ENCODE assay signal across 9 mouse cellular contexts in the genomic region with DNA sequence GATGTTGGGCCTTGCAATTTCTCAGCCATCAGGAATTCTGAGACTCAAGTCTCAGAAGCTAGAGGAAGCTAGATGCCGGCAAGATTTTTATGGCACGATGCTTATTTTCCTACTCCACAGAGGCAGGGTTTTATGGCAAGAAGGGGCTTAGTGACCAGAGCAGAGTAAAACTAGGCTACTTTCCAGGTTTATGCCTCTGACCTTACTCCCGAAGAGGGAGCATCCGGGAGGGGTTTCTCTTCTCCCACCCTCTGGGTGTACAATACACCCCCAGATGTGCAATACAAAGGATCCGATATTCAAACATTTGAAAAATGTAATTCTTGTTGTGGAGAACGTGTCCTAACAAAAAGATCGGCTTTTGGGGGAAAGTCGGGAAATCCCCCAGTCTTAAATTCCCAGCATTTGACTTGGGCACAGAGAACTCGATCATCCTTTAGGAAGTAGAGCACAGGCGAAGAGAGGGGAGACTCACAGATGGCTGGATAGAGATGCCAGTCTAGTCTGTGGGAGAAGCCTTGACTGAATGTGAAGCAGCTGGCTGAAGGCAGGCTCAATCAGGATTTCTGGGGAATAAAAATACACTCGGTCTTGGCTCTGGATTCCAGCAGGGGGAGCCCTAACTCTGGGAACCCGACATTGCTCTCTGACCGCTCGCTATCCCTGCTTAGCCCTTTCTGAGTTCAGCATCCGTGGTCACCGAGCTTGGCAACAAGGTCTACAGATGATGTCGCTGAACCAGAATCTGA. TPM values are rescaled to one million over a fixed set of nuclear protein-coding genes. Genes with fewer than 3 reads are reported as not detected.
DNase-seq lines count a peak whose midpoint lies in the region; ATAC-seq and TF ChIP-seq lines count a peak whose summit lies in the region.
"Had no signal": no experiment of that assay in that cellular context is flagged by ENCODE, and none has a peak within 500 bp of the region (broad histone marks: within the 10 kb centered on the region; RNA-seq: fewer than 3 reads in every experiment).

No protein-coding gene starts in this region.

- H3K79me2 ChIP-seq in C2C12 (ENCODE audit: control insufficient read depth, insufficient read depth) = no peaks in the 10 kb centered on the region

- H3K27ac ChIP-seq in bone marrow macrophage, adult 2 months (ENCODE audit: insufficient read depth, low read depth, low read length) = no peak overlapping the region
- H3K27ac ChIP-seq in embryonic facial prominence, embryonic 15.5 days (replicated peaks) = 0 out of 2 replicates have a peak overlapping the region, but pooled peaks have one; percentile 25
- H3K27ac ChIP-seq in kidney, embryonic 16.5 days (ENCODE audit: low read length) = no peak overlapping the region
- H3K27ac ChIP-seq in limb, embryonic 14.5 days (replicated peaks; ENCODE audit: low read depth, low read length) = no peak overlapping the region; the same call in 1 of the 2 replicates
- no peak overlapping the region for H3K27ac ChIP-seq in stomach, postnatal 0 days (replicated peaks)

- H3K4me2 ChIP-seq in embryonic facial prominence, embryonic 15.5 days (replicated peaks) = peak overlapping the region; percentile 37
- peak overlapping the region; percentile 40 for H3K4me2 ChIP-seq in kidney, embryonic 16.5 days (replicated peaks; ENCODE audit: low read depth, low read length)
- peak overlapping the region; percentile 28; the same call in 1 of the 2 replicates for H3K4me2 ChIP-seq in limb, embryonic 14.5 days (replicated peaks; ENCODE audit: low read depth, low read length, severe bottlenecking)
- no peak overlapping the region for H3K4me2 ChIP-seq in stomach, postnatal 0 days (replicated peaks; ENCODE audit: low read depth)

- TF ChIP-seq CTCF in C2C12 (IDR thresholded peaks at IDR 0.05; ENCODE audit: control insufficient read depth, insufficient read depth, insufficient read length) = peak; percentile 42
- peak; percentile 87 for TF ChIP-seq CTCF in bone marrow macrophage, adult 2 months (IDR thresholded peaks at IDR 0.05; ENCODE audit: low read depth, low read length)
- peak; percentile 94 for TF ChIP-seq CTCF in stomach, postnatal 0 days (IDR thresholded peaks at IDR 0.05; ENCODE audit: low read depth)

- no peak overlapping the region for H3K4me3 ChIP-seq in C2C12 (ENCODE audit: insufficient read depth, poor library complexity, severe bottlenecking)
- H3K4me3 ChIP-seq in bone marrow macrophage, adult 2 months (ENCODE audit: insufficient read depth, low read length) = no peak overlapping the region
- peak overlapping the region; percentile 7; the same call in 1 of the 2 replicates for H3K4me3 ChIP-seq in embryonic facial prominence, embryonic 15.5 days (replicated peaks)
- peak overlapping the region; percentile 18; the same call in 1 of the 2 replicates for H3K4me3 ChIP-seq in kidney, embryonic 16.5 days (ENCODE audit: low read length)
- no peak overlapping the region for H3K4me3 ChIP-seq in limb, embryonic 14.5 days (replicated peaks; ENCODE audit: low read length)
- H3K4me3 ChIP-seq in stomach, postnatal 0 days (ENCODE audit: low read depth, low read length) = no peak overlapping the region
- H3K4me3 ChIP-seq: erythroblast, embryonic 14.5 days had no signal

- no peak for TF ChIP-seq EP300 in stomach, postnatal 0 days (optimal IDR thresholded peaks at IDR 0.05)

- peak; percentile 64 to 80 for DNase-seq in heart, adult 9 months (ENCODE audit: low spot score in 2 of 2)
- peak; percentile 90 for DNase-seq in limb, embryonic 14.5 days (ENCODE audit: low spot score)
- peak; percentile 86 for DNase-seq in neural tube, embryonic 10.5 days (ENCODE audit: extremely low spot score, low spot score)
- peak; percentile 83 for DNase-seq in stomach, postnatal 0 days (ENCODE audit: low spot score)

- no peak for ATAC-seq in embryonic facial prominence, embryonic 15.5 days (ENCODE audit: insufficient number of reproducible peaks, low FRiP score, low TSS enrichment, low read depth)
- peak; percentile 80; the same call in 1 of the 2 replicates for ATAC-seq in kidney, embryonic 16.5 days (ENCODE audit: low FRiP score, low TSS enrichment)
- peak; percentile 89 for ATAC-seq in limb, embryonic 14.5 days (ENCODE audit: low FRiP score, low read depth)
- ATAC-seq in stomach, postnatal 0 days (ENCODE audit: low FRiP score, low TSS enrichment) = peak; percentile 70

- H3K79me3 ChIP-seq in C2C12 (ENCODE audit: low read depth) = no peaks in the 10 kb centered on the region

- WGBS in embryonic facial prominence, embryonic 15.5 days = 9% methylated on average over 17 of the region's 17 CpGs
- WGBS in kidney, embryonic 16.5 days = 10% methylated on average over 17 of the region's 17 CpGs
- 7% methylated on average over 17 of the region's 17 CpGs for WGBS in limb, embryonic 14.5 days
- 19% methylated on average over 17 of the region's 17 CpGs for WGBS in stomach, postnatal 0 days

- no peaks in the 10 kb centered on the region for H3K9me3 ChIP-seq in embryonic facial prominence, embryonic 15.5 days (replicated peaks)
- no peaks in the 10 kb centered on the region for H3K9me3 ChIP-seq in kidney, embryonic 16.5 days (ENCODE audit: low read length)
- H3K9me3 ChIP-seq in limb, embryonic 14.5 days (ENCODE audit: control insufficient read depth, low read length) = no peaks in the 10 kb centered on the region
- H3K9me3 ChIP-seq in stomach, postnatal 0 days (ENCODE audit: control insufficient read depth, low read length) = no peaks in the 10 kb centered on the region

- peaks cover 15% of the 10 kb centered on the region for H3K27me3 ChIP-seq in C2C12 (ENCODE audit: control insufficient read depth, insufficient read depth, insufficient read length)
- H3K27me3 ChIP-seq in embryonic facial prominence, embryonic 15.5 days = peaks cover 21% of the 10 kb centered on the region
- peaks cover 12% of the 10 kb centered on the region for H3K27me3 ChIP-seq in kidney, embryonic 16.5 days (ENCODE audit: insufficient read depth, low read length)
- no peaks in the 10 kb centered on the region for H3K27me3 ChIP-seq in limb, embryonic 14.5 days (ENCODE audit: control insufficient read depth, insufficient read depth, low read length)
- H3K27me3 ChIP-seq in stomach, postnatal 0 days (ENCODE audit: control insufficient read depth, insufficient read depth, low read length) = no peaks in the 10 kb centered on the region

- no peaks in the 10 kb centered on the region for H3K36me3 ChIP-seq in C2C12 (ENCODE audit: control insufficient read depth, insufficient read depth)
- no peaks in the 10 kb centered on the region for H3K36me3 ChIP-seq in embryonic facial prominence, embryonic 15.5 days
- H3K36me3 ChIP-seq in kidney, embryonic 16.5 days (ENCODE audit: insufficient read depth, low read length) = no peaks in the 10 kb centered on the region
- H3K36me3 ChIP-seq in limb, embryonic 14.5 days (ENCODE audit: control insufficient read depth, insufficient read depth, low read length) = no peaks in the 10 kb centered on the region
- H3K36me3 ChIP-seq in stomach, postnatal 0 days (ENCODE audit: control insufficient read depth, insufficient read depth, low read length) = no peaks in the 10 kb centered on the region

- no peak overlapping the region for H3K9ac ChIP-seq in embryonic facial prominence, embryonic 15.5 days
- H3K9ac ChIP-seq in kidney, embryonic 16.5 days (replicated peaks; ENCODE audit: low read length) = peak overlapping the region; percentile 50; the same call in 1 of the 2 replicates
- peak overlapping the region; percentile 29 for H3K9ac ChIP-seq in limb, embryonic 14.5 days (ENCODE audit: low read depth, low read length, severe bottlenecking)
- no peak overlapping the region for H3K9ac ChIP-seq in stomach, postnatal 0 days (ENCODE audit: low read length)

- no peak overlapping the region for H3ac ChIP-seq in C2C12 (ENCODE audit: control insufficient read depth, insufficient read length, low read depth)

- no peaks in the 10 kb centered on the region for H3K4me1 ChIP-seq in bone marrow macrophage, adult 2 months (ENCODE audit: control insufficient read depth, insufficient read depth, low read length)
- H3K4me1 ChIP-seq in embryonic facial prominence, embryonic 15.5 days = peaks cover 9% of the 10 kb centered on the region; the same call in 1 of the 2 replicates
- peaks cover 8% of the 10 kb centered on the region for H3K4me1 ChIP-seq in kidney, embryonic 16.5 days (ENCODE audit: insufficient read depth, low read length)
- peaks cover 12% of the 10 kb centered on the region for H3K4me1 ChIP-seq in limb, embryonic 14.5 days (ENCODE audit: control insufficient read depth, insufficient read depth, low read length)
- H3K4me1 ChIP-seq in stomach, postnatal 0 days (replicated peaks; ENCODE audit: control insufficient read depth, insufficient read depth) = no peaks in the 10 kb centered on the region

- TF ChIP-seq POLR2A in bone marrow macrophage, adult 2 months (IDR thresholded peaks at IDR 0.05; ENCODE audit: borderline replicate concordance, low read depth, low read length) = no peak
- no peak for TF ChIP-seq POLR2A in limb, embryonic 14.5 days (IDR thresholded peaks at IDR 0.05; ENCODE audit: borderline replicate concordance, extremely low read depth, insufficient read depth, insufficient read length)

TF ChIP-seq in C2C12, 6 proteins besides CTCF, POLR2A, EP300 and RAD21:
- TF ChIP-seq FOSL1 (IDR thresholded peaks at IDR 0.05; ENCODE audit: insufficient read depth, low read length, poor library complexity, severe bottlenecking) (no peak), USF1 (IDR thresholded peaks at IDR 0.05; ENCODE audit: low read depth) (no peak), MAX (IDR thresholded peaks at IDR 0.05) (no peak), MYOD1 (IDR thresholded peaks at IDR 0.05; ENCODE audit: control insufficient read depth, insufficient read length, low read depth) (no peak), MYOG (IDR thresholded peaks at IDR 0.05; ENCODE audit: control insufficient read depth, extremely low read depth, insufficient read length) (no peak)

RNA-seq across cellular contexts. Expression of gene Cdca7, which starts 40.2 kb away (rescaled TPM):
- polyA plus RNA-seq in C2C12 (2012; fragmentation: generic; extraction: Trizol) = 26.2 TPM
- polyA plus RNA-seq in bone marrow macrophage, adult 2 months (2012; ENCODE audit: insufficient read depth, insufficient read length, missing spikeins) = 3.7 and 6.3 TPM in 2 replicates
- polyA plus RNA-seq in embryonic facial prominence, embryonic 15.5 days (2015; fragmentation: Nextera tagmentation; extraction: Ambion mirVana) = 102 and 103 TPM in 2 replicates
- polyA plus RNA-seq in kidney, embryonic 16.5 days (2015; fragmentation: Nextera tagmentation; extraction: Ambion mirVana) = 159 and 165 TPM in 2 replicates
- polyA plus RNA-seq in limb, embryonic 14.5 days (2012; rRNA removed) = 123 and 142 TPM in 2 replicates
- 126 and 138 TPM in 2 replicates for polyA plus RNA-seq in limb, embryonic 14.5 days (2014; fragmentation: Nextera tagmentation; extraction: Ambion mirVana)
- polyA plus RNA-seq in stomach, postnatal 0 days (2015; fragmentation: Nextera tagmentation; extraction: Ambion mirVana) = 40.3 and 42.7 TPM in 2 replicates

Comparison
In these comparisons a context has a peak if more than half of its experiments do, and no peak if none do; other contexts are left out.
1. H3K4me3 ChIP-seq: peak in embryonic facial prominence, embryonic 15.5 days (single experiment) and kidney, embryonic 16.5 days (single experiment); none in C2C12 (single experiment), bone marrow macrophage, adult 2 months (single experiment), limb, embryonic 14.5 days (single experiment) and stomach, postnatal 0 days (single experiment).
2. CTCF ChIP-seq: peak in every context shown above with its lines; median percentile 94 in stomach, postnatal 0 days; 87 in bone marrow macrophage, adult 2 months; 42 in C2C12.
3. H3K9ac ChIP-seq: peak in kidney, embryonic 16.5 days (single experiment) and limb, embryonic 14.5 days (single experiment); none in embryonic facial prominence, embryonic 15.5 days (single experiment) and stomach, postnatal 0 days (single experiment).
4. Peak in every context shown above with its lines, with median percentiles within 50 percentile points of each other: DNase-seq.